Mouse (Mus musculus) ZHBTc4 (cell line): ENCODE measurements around the gene Lyz2.
"Not testable (repeated sequence)": the region's sequence is repeated elsewhere in the genome, so short reads cannot be mapped to it uniquely, and the experiment has no call there.

Experiments
- DNase-seq: peaks from one replicate; pipeline ENCODE4 v3.0.0-alpha.2; 2011; ENCODE audit warnings: low read depth, low spot score

The Lyz2 gene

GRCm38 (mm10) chr10:117282049-117282448 lies at the start of gene Lyz2:
Gene Lyz2 (minus strand): TSS chr10:117282321.
- no peak for DNase-seq

- peak; percentile 45 for DNase-seq
These were observed 48.4 kb upstream of the Lyz2 start for GRCm38 (mm10) chr10:117330521-117330920.

- DNase-seq, result no peak
These were observed 41.7 kb upstream of the Lyz2 start for GRCm38 (mm10) chr10:117323782-117324181.

GRCm38 (mm10) chr10:117322630-117323029 lies 40.5 kb upstream of the Lyz2 start:
- no peak for DNase-seq

- no peak for DNase-seq
These were observed 38.5 kb upstream of the Lyz2 start for GRCm38 (mm10) chr10:117320571-117320981.

GRCm38 (mm10) chr10:117316391-117316790 lies 34.3 kb upstream of the Lyz2 start:
- DNase-seq, result no peak

- no peak for DNase-seq
These were observed 31.0 kb upstream of the Lyz2 start for GRCm38 (mm10) chr10:117313133-117313532.

GRCm38 (mm10) chr10:117312168-117312567 lies 30.0 kb upstream of the Lyz2 start:
- DNase-seq, result no peak

- no peak for DNase-seq
These were observed 22.2 kb upstream of the Lyz2 start for GRCm38 (mm10) chr10:117304371-117304770.

- no peak for DNase-seq
These were observed 19.6 kb upstream of the Lyz2 start for GRCm38 (mm10) chr10:117301688-117302087.

GRCm38 (mm10) chr10:117299901-117300520 lies 17.9 kb upstream of the Lyz2 start:
- no peak for DNase-seq

- DNase-seq, result no peak
These were observed 17.0 kb upstream of the Lyz2 start for GRCm38 (mm10) chr10:117299106-117299505.

GRCm38 (mm10) chr10:117298336-117298735 lies 16.2 kb upstream of the Lyz2 start:
- no peak for DNase-seq

- no peak for DNase-seq
These were observed 10.6 kb upstream of the Lyz2 start, which contains the start of gene Lyz1 for GRCm38 (mm10) chr10:117292671-117293070. Gene Lyz1 (minus strand): TSS chr10:117292868.

- not testable (repeated sequence) for DNase-seq
These were observed 8.8 kb upstream of the Lyz2 start for GRCm38 (mm10) chr10:117290936-117291335.

- DNase-seq, result no peak
These were observed 8.1 kb upstream of the Lyz2 start for GRCm38 (mm10) chr10:117290046-117290870.

- not testable (repeated sequence) for DNase-seq
These were observed 6.9 kb upstream of the Lyz2 start for GRCm38 (mm10) chr10:117289034-117289505.

GRCm38 (mm10) chr10:117288197-117289033 lies 6.3 kb upstream of the Lyz2 start:
- no peak for DNase-seq

GRCm38 (mm10) chr10:117287226-117287850 lies 5.2 kb upstream of the Lyz2 start:
- no peak for DNase-seq

GRCm38 (mm10) chr10:117286366-117286970 lies 4.3 kb upstream of the Lyz2 start:
- DNase-seq, result no peak

- DNase-seq, result not testable (repeated sequence)
These were observed 3.5 kb upstream of the Lyz2 start for GRCm38 (mm10) chr10:117285584-117285983.
